Mouse (Mus musculus) fat pad, adult 2 months (tissue): ENCODE results near the gene Tmem258.
"Not testable (repeated sequence)": the region's sequence is repeated elsewhere in the genome, so short reads cannot be mapped to it uniquely, and the experiment has no call there.

Source experiments
- DNase-seq: peaks from one replicate; pipeline ENCODE4 v3.0.0-alpha.2; 2011; ENCODE audit warnings: low read depth, low spot score; ENCODE audit errors: extremely low read depth

Gene Tmem258

DNA sequence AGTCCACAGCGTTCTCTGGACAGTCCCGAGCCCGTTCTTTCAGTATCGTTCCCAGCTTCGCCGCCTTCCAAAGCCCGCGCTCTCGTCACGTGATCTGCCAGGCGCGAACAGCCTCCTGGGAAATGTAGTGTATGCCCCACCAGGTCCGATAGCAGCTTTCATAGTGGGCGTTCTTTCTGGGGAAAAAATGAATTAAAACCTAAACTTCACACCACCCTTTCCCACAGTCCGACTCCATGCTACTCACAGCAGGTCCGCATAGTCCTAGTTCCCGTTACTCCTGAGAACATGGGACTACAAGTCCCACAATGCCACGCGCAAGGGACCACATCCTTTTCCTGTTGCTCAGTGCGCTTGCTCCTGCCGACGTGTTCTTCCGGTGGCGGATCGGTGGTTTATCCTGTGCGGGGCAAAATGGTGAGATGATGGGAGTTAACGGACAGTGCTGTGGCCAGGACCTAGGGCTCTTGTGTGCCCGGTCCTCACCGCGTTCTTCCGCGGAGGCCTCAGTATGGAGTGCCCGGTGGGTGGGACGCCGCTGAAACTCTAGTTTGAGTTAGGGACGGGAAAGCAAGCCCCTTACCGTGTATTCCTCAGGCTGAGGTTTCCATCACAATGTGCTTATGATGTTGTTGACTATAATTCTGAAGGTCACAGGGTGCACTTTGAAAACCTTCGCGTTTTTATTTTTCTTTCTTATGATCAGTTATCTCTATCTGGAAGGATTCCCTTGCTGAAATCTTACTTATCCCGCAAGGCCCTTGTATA is at the start of gene Tmem258, which contains the start of gene Fen1:
Tmem258 (plus strand) TSS at position 167 of the 768 bp plus-strand sequence.
Fen1 (minus strand) TSS at position 322 of the 768 bp plus-strand sequence.
- DNase-seq = no peak

DNA sequence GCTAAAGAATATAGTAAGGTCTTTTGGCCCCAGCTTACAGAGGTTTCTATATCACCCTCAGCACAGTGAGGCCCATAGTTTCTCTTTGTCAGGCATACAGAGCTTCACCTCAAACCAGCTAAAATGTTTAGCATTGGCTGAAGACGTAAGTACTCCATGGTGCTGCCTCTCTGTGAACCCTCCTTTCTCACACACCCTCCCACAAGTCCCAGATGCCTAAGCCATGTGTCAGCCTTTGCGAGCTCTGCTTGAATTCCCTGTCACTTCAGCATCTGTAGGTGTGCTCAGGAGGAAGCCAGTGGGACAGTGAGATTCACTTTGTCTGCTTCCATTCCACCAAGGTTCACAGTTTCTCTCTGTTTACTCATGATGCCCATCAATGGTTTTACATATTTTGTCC is 46.1 kb upstream of the Tmem258 start:
- no peak for DNase-seq

DNA sequence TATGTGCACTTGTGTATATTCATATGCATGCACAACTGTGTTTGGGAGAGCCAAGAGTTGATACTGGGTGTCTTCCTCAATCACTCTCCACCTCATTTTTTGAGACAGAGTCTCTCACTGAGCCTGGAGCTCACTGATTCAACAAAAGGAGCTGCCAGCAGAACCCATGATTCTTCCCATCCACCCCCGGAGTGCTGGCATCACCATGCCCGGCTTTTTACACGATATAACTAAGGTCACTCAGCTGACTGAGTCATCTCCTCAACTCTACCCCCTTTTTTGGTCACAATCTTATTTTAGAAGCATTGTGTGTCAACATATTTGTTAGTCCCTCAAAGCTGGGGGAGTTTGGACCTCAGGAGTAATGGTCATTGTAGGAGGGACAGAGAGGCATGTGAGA is 39.9 kb upstream of the Tmem258 start:
- no peak for DNase-seq

DNA sequence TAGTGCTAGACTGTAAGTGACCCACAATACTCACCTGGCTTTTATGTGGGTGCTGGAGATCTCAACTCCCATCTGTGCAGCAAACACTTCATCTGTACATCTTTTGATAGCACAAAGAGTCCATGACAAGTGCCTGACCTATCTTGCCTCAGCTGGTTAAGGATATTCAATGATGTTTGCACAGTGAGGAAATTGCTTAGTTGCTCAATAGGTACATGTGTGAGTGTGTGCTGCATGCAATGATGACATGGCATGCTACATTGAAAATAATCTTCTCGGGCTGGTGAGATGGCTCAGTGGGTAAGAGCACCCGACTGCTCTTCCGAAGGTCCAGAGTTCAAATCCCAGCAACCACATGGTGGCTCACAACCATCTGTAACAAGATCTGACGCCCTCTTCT is 37.9 kb upstream of the Tmem258 start:
- DNase-seq = not testable (repeated sequence)

DNA sequence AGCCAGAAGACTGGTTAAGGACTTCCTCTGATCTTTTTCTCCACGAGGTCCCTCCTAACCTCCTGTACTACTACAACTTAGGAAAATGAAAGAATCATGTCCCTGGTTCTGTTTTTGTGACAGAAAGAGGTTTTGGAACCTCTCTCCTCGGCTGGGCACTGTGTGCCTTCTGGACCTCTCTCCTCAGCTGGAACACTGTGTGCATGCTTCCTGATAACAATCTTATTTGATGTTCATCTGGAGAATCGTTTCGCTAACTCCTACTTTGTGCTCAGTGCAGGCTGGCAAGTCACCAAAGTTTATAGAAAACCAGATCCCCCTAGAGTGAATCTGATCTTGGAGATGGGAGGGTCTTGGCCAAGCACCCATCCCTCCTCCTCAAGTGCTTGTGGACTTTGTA is 36.7 kb upstream of the Tmem258 start:
- DNase-seq = no peak

DNA sequence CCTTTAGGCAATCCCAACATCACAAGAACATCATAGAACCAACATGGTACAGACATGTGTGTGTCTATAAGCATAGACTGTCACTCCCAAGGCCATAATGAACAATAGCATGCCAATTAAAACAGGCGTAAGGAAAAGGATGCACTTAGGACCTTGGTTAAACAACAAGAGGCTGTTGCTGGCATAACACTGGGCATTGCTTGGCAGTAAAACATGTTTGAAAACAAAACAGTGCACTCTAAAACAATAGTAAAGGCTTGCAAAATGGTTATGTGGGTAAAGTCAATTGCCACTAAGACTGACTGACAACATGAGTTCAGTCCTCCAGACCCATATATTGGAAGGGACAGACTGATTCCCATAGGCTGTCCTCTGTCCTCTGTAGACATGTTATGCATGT is 35.9 kb upstream of the Tmem258 start:
- no peak for DNase-seq

DNA sequence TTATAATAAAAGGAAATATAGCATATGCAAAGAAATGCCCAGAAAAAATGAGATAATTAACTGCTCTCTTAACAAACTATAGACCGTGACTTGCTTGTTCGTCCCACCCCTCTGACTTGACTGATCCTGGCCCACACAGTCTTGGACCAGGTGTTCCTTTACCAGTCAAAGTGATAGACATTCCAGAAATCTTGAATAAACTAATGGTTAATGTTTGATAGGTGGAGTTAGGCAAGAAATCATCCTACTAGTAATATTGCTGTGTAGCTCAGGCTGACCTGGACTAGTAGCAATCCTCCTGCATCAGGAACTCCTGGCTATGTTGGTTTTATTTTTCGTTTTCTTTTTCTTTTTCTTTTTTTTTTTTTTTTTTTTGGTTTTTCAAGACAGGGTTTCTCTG is 35.4 kb upstream of the Tmem258 start:
- no peak for DNase-seq

DNA sequence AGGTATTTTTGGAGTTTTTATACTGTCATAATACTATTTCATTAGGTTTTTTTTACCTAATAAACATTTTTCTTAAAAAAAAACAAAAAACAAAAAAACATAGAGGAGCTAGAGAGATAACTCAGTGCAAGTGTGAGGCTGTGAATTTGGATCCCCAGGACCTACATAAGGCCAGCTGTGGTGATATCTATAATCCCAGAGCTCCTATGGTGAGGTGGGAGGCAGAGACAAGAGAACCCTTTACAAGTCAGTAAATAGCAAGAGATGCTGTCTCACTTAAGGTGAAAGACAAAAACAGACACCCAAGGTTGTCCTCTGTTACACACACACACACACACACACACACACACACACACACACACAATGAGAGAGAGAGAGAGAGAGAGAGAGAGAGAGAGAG is 34.6 kb upstream of the Tmem258 start:
- no peak for DNase-seq

DNA sequence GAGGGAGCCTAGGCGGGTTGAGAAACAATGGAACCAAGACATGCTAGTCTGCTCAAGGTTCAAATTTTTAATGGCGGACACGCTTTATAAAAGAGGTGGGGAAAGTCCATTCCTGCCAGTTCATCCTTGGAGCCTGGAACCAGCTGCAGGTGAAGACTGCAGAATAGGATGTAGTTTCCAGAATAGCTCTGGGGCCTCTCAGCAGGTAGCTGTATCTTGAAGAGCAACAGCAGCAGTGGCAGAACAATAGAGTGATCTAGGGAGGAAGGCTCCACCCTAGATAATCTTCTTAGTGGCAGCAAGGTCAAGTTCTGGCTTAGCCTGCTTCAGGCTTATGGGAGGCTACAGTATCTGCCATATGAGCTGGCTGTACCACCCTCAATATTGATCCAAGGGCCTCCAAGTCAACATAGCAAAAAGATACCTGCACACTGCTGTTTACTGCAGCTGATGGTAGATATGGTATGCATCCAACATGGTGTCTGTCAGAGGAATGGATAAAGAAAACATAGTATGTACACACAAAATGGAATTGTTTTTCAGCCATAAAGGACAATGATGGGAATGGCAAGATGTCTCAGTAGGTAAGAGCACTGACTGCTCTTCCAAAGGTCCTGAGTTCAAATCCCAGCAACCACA is 34.0 kb upstream of the Tmem258 start:
- DNase-seq = not testable (repeated sequence)

DNA sequence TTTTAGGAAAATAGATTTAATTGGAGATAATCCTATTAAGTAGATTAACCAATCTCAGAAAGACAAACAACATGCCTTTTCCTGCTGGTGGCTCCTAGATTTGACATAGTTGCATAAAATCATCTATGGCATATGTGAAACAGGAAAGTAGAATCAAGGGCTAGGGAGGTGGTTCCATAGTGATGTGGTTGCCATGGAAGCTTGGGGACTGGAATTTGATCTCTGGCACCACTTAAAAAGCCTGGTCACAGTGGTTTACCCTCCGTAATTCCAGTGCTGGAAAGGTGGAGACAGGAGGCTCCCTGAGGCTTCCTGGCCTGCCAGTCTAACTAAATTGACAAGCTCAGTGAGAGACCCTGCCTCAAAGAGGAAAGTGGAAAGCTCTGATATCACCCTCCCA is 33.3 kb upstream of the Tmem258 start:
- no peak for DNase-seq

DNA sequence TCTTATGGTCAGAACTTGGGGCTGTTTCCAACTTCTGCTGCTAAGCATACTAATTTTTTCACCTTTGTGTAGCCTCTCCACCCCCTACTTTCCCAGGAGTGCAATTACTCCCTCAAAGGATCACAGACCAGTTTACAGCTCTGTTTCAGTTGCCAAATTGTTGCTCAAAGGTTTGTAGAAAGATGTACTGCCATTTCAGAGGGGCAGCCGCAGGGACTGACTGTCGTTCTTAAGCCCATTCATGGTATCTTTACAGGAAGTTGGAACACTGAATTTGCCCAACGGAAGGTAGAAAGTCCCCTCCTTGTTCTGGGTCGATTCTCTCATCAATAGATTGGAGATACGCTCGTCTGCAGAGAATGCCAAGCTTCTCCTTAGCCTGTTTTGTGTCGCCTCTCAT is 32.5 kb upstream of the Tmem258 start:
- DNase-seq = peak; percentile 97

DNA sequence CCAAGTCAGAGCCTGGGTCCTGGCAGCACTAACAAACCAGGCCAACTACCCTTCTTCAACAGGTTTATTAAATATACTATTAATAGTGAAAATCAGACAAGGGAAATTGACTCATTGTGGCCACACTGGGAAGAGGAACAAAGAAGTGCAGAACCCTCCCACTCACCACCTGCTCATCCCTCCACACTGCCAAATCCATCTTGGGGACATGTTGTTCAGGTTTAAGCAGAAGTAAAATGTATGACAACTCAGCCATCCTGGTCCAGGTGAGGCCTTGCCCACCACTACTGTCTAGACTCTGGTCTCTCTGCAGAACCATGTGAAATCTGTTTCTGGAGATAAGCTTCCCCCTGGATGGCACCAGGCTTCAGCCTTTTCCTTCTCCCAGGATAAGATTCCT is 32.0 kb upstream of the Tmem258 start:
- no peak for DNase-seq

DNA sequence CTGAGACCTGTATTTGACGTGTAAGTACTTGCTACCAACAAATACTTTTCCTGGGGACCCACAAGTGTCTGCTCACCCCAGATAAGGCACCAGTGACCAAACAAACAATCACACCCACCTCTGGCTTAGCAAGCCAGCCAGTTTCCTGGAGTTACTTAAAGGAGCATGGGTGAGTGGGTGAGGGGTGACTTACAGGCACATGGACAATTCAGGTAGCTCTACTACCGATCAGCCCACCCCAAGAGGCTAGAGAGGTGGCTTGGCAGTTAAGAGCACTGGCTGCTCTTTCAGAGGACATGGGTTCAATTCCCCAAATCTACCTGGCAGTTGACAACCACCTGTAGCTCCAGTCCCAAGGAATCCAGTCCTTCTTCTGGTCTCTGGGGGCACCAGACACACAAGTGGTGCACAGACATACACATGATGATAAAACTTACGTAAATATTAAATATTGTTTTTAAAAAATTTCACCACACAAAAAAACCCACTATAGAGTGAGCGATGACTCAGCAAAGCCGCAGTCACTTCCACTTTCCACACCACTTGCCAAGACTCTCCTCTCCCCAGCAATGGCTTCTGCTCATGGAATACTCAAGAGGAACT is 30.6 kb upstream of the Tmem258 start:
- no peak for DNase-seq

DNA sequence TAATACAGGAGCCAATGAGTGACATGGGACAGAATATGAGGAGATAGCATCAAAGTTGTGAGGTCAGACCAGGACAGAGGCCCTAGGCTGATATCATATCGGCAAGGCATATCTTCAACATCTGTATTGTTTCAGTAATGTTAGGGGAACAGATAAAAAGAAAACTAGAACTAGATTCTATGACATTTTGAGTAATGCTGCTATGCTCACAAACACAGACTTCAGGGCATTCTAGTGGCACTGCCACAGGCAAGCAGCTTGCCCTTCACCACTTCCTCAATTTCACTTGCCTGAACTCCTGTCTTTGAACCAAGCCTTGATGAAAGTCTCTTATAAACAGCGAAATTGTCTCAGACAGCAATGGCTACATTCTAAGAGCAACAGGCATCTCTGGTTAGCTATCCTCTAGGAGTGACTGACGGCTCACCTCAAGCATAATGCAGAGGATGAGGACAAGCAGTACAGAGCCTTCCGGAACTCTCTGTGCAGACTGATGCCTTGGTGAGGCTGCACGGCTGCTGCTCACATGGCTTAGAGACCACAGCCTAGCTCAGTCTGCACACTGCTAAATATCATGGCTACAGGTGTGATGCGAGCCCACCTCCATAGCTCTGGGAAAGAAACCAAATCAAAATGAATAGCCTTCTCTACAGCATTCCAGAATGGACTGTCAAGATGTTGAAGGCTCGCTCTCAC is 29.8 kb upstream of the Tmem258 start:
- no peak for DNase-seq

DNA sequence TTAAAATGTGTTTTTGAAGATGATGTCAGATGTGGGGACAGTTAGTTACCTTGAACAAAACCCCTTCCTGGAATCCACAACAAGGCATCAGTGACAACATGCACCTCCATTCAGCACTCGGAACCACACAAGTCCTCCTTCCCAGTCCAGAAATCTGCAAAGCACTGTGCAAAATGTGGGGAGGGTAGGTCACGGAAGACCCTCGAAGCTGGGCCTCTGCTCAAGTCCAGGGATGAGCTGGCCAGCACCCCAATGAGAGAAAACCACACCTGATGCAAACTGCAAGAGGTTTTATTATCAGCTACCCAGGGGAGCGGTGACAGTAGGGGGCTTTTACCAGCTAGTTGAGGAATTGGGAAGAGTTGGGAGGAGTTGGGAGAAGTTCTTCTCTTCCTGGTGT is 28.9 kb upstream of the Tmem258 start:
- DNase-seq = no peak

DNA sequence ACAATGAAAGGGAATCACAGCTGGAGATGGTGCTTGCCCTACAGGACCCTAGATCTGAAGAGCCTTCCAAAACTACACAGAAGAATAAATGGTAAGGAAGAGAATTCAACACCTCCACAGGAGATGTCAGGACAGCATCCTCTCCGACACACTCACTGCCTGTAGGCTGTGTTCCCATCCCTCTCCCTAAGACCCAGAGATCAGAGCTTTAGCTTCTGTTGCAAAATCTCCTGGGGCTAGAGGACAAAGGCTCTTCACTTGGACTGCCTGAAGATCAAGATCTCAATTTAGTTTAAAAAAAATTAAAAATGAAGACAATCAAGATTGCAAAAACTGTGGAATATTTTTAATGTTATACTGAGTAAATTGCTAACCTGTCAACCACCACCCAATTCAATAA is 27.3 kb upstream of the Tmem258 start:
- peak; percentile 91 for DNase-seq

DNA sequence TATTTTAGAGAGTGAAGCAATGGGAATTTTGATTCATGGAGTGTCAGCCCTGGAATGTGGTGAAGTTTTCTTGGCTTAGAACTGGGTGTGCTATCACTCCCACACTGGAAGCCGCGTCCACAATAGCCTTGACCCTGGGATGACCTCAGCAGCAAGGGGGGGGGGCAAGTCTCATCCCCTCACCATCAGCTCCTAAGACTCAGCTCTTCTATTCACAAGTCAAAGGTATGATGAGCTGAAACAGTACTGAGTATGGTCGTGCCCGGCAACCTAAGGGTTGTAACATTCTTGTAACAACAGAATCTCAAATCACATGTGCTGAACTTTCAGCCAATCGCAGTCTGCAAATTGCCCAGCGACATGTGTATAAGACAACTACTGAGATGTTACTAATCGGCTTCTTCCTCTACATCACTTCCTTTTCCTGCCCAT is 26.9 kb upstream of the Tmem258 start:
- no peak for DNase-seq

DNA sequence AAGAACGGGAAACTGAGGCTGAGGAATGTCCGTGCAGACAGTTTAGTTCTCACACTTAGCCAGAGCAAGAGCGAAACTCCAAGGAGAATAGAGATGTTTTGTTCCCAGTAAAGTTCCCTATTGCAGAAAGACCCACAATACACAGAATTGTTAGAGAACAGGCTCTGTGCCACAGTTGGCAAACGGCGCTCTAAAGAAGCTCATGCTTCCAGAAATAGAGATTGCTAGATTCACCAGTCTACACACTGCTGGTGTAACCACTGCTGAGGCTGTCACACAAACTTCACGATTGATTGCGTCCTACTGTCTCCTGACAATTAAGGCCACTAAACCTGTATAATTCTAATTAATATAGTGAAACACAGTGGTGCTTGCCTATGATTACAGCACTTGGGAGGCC is 22.6 kb upstream of the Tmem258 start:
- DNase-seq = no peak

DNA sequence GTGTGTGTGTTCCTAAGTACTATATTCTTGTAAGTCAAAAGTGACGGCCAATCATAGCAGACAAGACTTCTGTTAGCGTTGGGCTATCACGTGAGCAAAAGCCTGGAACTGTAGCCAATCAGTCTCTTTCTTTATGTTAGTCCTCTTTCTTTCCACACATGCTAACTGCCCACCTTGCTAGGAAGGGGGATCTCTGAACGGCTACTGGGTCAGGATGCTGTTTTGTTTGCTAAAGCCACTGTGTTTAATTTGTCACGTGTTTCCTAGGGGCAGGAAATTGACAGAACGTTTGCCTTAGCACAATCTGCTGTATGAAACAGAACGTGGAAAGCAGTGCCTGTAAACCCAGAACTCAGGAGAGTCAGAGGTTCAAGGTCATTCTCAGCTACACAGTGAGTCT is 21.7 kb upstream of the Tmem258 start:
- DNase-seq = no peak

DNA sequence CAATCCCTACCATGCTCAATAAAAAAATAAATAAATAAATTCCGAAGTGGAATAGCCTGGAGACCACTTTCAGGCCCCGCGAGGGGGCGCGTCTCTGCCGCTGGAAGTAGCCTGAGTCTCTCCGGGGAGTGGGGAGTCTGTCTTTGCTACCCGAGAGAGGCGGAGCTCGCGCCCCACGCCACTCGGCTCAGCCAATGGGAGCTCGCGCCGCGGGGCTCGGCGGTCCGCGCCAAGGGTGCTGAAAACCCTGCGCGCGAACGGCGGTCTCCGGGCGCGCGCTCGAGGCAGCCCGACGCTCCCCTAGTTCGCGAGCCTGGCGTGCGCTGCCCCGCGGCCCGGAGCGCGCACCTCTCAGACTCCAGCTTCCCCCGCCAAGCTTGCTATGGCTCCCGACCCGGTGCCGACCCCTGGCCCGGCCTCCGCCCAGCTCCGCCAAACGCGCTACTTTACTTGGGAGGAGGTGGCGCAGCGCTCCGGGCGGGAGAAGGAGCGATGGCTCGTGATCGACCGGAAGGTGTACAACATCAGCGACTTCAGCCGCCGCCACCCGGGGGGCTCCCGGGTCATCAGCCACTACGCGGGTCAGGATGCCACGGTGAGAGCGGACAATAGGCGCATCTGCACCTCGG is 21.0 kb upstream of the Tmem258 start, which contains the start of gene Fads1:
Fads1 (plus strand) TSS at position 219 of the 629 bp plus-strand sequence.
- DNase-seq = no peak
